ENCODE assay signal across 16 mouse cellular contexts in the genomic region with DNA sequence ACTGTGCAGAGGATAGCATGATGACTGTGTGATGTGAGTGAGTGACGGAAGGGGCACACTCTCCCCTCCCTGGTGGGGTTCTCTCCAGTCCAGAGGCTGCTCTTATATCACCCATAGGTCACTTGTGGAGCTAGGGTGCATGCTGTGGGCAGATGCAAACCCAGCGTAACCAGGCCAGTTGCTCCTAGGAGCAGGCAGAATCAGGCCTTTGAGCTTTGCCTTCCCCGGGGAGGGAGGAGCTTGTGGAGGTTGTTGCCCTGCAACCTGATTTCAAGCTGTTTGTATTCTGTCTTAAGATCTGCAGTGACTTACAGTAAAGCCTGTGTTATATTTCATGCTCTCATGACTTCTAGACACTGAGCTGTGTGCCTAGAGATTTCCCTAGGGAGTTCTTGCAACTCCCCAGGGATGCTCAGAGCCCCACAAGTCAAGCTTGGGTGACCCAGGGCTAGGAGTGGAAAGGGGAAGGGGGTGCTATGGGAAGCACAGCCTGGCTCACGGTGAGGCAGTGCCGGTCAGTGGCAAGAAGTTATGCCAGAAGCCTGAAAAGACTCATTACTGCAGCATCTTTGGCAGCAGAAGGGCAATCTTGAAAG. TPM values are rescaled to one million over a fixed set of nuclear protein-coding genes. Genes with fewer than 3 reads are reported as not detected.
DNase-seq lines count a peak whose midpoint lies in the region; ATAC-seq lines count a peak whose summit lies in the region.
"Had no signal": no experiment of that assay in that cellular context is flagged by ENCODE, and none has a peak within 500 bp of the region (broad histone marks: within the 10 kb centered on the region; RNA-seq: fewer than 3 reads in every experiment).

No protein-coding gene starts in this region.

- no peak overlapping the region for H3K9ac ChIP-seq in liver, embryonic 16.5 days (ENCODE audit: low read depth, low read length)
- no peak overlapping the region for H3K9ac ChIP-seq in liver, embryonic 11.5 days (ENCODE audit: low read depth, low read length)
- no peak overlapping the region for H3K9ac ChIP-seq in kidney, embryonic 14.5 days (ENCODE audit: low read depth, low read length)
- H3K9ac ChIP-seq in midbrain, embryonic 14.5 days (replicated peaks; ENCODE audit: low read length): no peak overlapping the region
- no peak overlapping the region for H3K9ac ChIP-seq in forebrain, embryonic 14.5 days (ENCODE audit: low read length)
- H3K9ac ChIP-seq: limb, embryonic 15.5 days had no signal

- H3K27me3 ChIP-seq in liver, embryonic 16.5 days (ENCODE audit: control insufficient read depth, insufficient read depth, low read depth, low read length): no peaks in the 10 kb centered on the region
- no peaks in the 10 kb centered on the region for H3K27me3 ChIP-seq in liver, embryonic 11.5 days (replicated peaks; ENCODE audit: control insufficient read depth, insufficient read depth, low read length)
- H3K27me3 ChIP-seq in kidney, embryonic 14.5 days (ENCODE audit: control insufficient read depth, insufficient read depth, low read length): no peaks in the 10 kb centered on the region
- H3K27me3 ChIP-seq in splenic B cell, adult 2 months (ENCODE audit: control insufficient read depth, insufficient read depth, low read length, poor library complexity, severe bottlenecking): no peaks in the 10 kb centered on the region
- H3K27me3 ChIP-seq in midbrain, embryonic 14.5 days (ENCODE audit: control insufficient read depth, insufficient read depth, low read length): no peaks in the 10 kb centered on the region
- no peaks in the 10 kb centered on the region for H3K27me3 ChIP-seq in forebrain, embryonic 14.5 days (replicated peaks; ENCODE audit: control insufficient read depth, insufficient read depth, low read length)
- H3K27me3 ChIP-seq: limb, embryonic 15.5 days had no signal

- no peaks in the 10 kb centered on the region for H3K9me3 ChIP-seq in liver, embryonic 16.5 days (replicated peaks; ENCODE audit: control insufficient read depth, low read length)
- no peaks in the 10 kb centered on the region for H3K9me3 ChIP-seq in liver, embryonic 11.5 days (ENCODE audit: control insufficient read depth, low read length)
- no peaks in the 10 kb centered on the region for H3K9me3 ChIP-seq in kidney, embryonic 14.5 days (ENCODE audit: control insufficient read depth, low read length)
- no peaks in the 10 kb centered on the region for H3K9me3 ChIP-seq in midbrain, embryonic 14.5 days (ENCODE audit: control insufficient read depth, low read length)
- H3K9me3 ChIP-seq in forebrain, embryonic 14.5 days (replicated peaks; ENCODE audit: control insufficient read depth, low read length): no peaks in the 10 kb centered on the region
- H3K9me3 ChIP-seq: limb, embryonic 15.5 days had no signal

- H3K4me2 ChIP-seq in liver, embryonic 16.5 days (ENCODE audit: low read depth, low read length): no peak overlapping the region
- H3K4me2 ChIP-seq in liver, embryonic 11.5 days: no peak overlapping the region
- no peak overlapping the region for H3K4me2 ChIP-seq in kidney, embryonic 14.5 days (replicated peaks; ENCODE audit: low read depth, low read length)
- H3K4me2 ChIP-seq in midbrain, embryonic 14.5 days (ENCODE audit: low read length): no peak overlapping the region
- no peak overlapping the region for H3K4me2 ChIP-seq in forebrain, embryonic 14.5 days (ENCODE audit: low read length)
- H3K4me2 ChIP-seq: limb, embryonic 15.5 days; midbrain, embryonic 11.5 days had no signal

- no peak overlapping the region for H3K27ac ChIP-seq in liver, embryonic 16.5 days (ENCODE audit: low read length)
- H3K27ac ChIP-seq in liver, embryonic 11.5 days (ENCODE audit: low read depth, low read length): no peak overlapping the region
- no peak overlapping the region; the same call in 1 of the 2 replicates for H3K27ac ChIP-seq in kidney, embryonic 14.5 days (ENCODE audit: low read depth, low read length)
- no peak overlapping the region for H3K27ac ChIP-seq in midbrain, embryonic 14.5 days (replicated peaks; ENCODE audit: low read depth, low read length)
- H3K27ac ChIP-seq in forebrain, embryonic 14.5 days (ENCODE audit: low read depth, low read length): no peak overlapping the region
- H3K27ac ChIP-seq: limb, embryonic 15.5 days had no signal

- no peak overlapping the region for H3K4me3 ChIP-seq in liver, embryonic 16.5 days (ENCODE audit: low read depth, low read length)
- no peak overlapping the region for H3K4me3 ChIP-seq in liver, embryonic 11.5 days (ENCODE audit: low read depth, low read length)
- H3K4me3 ChIP-seq in kidney, embryonic 14.5 days (ENCODE audit: low read length): no peak overlapping the region
- H3K4me3 ChIP-seq in midbrain, embryonic 14.5 days (replicated peaks; ENCODE audit: low read depth, low read length): no peak overlapping the region
- H3K4me3 ChIP-seq in forebrain, embryonic 14.5 days (ENCODE audit: low read depth, low read length): no peak overlapping the region
- H3K4me3 ChIP-seq: erythroblast, embryonic 14.5 days; limb, embryonic 15.5 days had no signal

- no peak for DNase-seq in liver, embryonic 11.5 days (ENCODE audit: low spot score)
- peak; percentile 87 for DNase-seq in adipocyte (ENCODE audit: low spot score)
- DNase-seq in splenic B cell, adult 2 months (ENCODE audit: low read depth, low spot score): peak; percentile 47
- DNase-seq in midbrain, embryonic 14.5 days: no peak
- DNase-seq in forebrain, embryonic 14.5 days (ENCODE audit: low spot score): no peak
- DNase-seq: cerebellum, postnatal 14 days; heart, postnatal 10 days; lung, postnatal 4 days; thymus, postnatal 4 days had no signal

- WGBS in liver, embryonic 16.5 days (ENCODE audit: insufficient replicate concordance): 64% methylated on average over 5 of the region's 5 CpGs
- 83% methylated on average over 5 of the region's 5 CpGs for WGBS in liver, embryonic 11.5 days
- 60% methylated on average over 5 of the region's 5 CpGs for WGBS in kidney, embryonic 14.5 days
- WGBS in midbrain, embryonic 14.5 days: 87% methylated on average over 5 of the region's 5 CpGs
- 82% methylated on average over 5 of the region's 5 CpGs for WGBS in forebrain, embryonic 14.5 days

- no peaks in the 10 kb centered on the region for H3K36me3 ChIP-seq in liver, embryonic 16.5 days (ENCODE audit: control insufficient read depth, insufficient read depth)
- no peaks in the 10 kb centered on the region for H3K36me3 ChIP-seq in liver, embryonic 11.5 days (ENCODE audit: control insufficient read depth, insufficient read depth, low read length)
- no peaks in the 10 kb centered on the region for H3K36me3 ChIP-seq in kidney, embryonic 14.5 days (ENCODE audit: control insufficient read depth, insufficient read depth, low read length)
- no peaks in the 10 kb centered on the region for H3K36me3 ChIP-seq in splenic B cell, adult 2 months (ENCODE audit: control insufficient read depth, insufficient read depth, low read length, poor library complexity, severe bottlenecking)
- no peaks in the 10 kb centered on the region; the same call in 1 of the 2 replicates for H3K36me3 ChIP-seq in midbrain, embryonic 14.5 days (ENCODE audit: control insufficient read depth, insufficient read depth, low read length)
- no peaks in the 10 kb centered on the region for H3K36me3 ChIP-seq in forebrain, embryonic 14.5 days (ENCODE audit: control insufficient read depth, insufficient read depth, low read length)

- no peaks in the 10 kb centered on the region; the same call in 1 of the 2 replicates for H3K4me1 ChIP-seq in liver, embryonic 16.5 days (ENCODE audit: control insufficient read depth, low read depth, low read length)
- H3K4me1 ChIP-seq in liver, embryonic 11.5 days (replicated peaks; ENCODE audit: control insufficient read depth, insufficient read depth, low read length): 0 out of 2 replicates have a peak, but pooled peaks cover 5% of the 10 kb centered on the region
- H3K4me1 ChIP-seq in kidney, embryonic 14.5 days (ENCODE audit: control insufficient read depth, insufficient read depth, low read length): no peaks in the 10 kb centered on the region
- no peaks in the 10 kb centered on the region for H3K4me1 ChIP-seq in midbrain, embryonic 14.5 days (ENCODE audit: control insufficient read depth, insufficient read depth, low read length)
- no peaks in the 10 kb centered on the region for H3K4me1 ChIP-seq in forebrain, embryonic 14.5 days (ENCODE audit: control insufficient read depth, insufficient read depth, low read length)

- ATAC-seq in liver, embryonic 16.5 days (ENCODE audit: low read depth): peak; percentile 30; the same call in 1 of the 2 replicates
- ATAC-seq in liver, embryonic 11.5 days (replicated peaks; ENCODE audit: low FRiP score): no peak
- 0 out of 2 replicates have a peak, but pooled peaks have one; percentile 29 for ATAC-seq in kidney, embryonic 14.5 days (ENCODE audit: low FRiP score, low TSS enrichment)
- no peak for ATAC-seq in midbrain, embryonic 14.5 days (ENCODE audit: low FRiP score, low TSS enrichment)
- no peak for ATAC-seq in forebrain, embryonic 14.5 days
- ATAC-seq: CD4-positive, CD25-positive, alpha-beta regulatory T cell, adult 4 months; hindbrain, embryonic 16.5 days had no signal

RNA-seq across cellular contexts. Expression of a gene that starts 48.1 kb away (rescaled TPM):
- polyA plus RNA-seq in liver, embryonic 16.5 days (2015; fragmentation: Nextera tagmentation; extraction: Ambion mirVana): 75.9 and 78.9 TPM in 2 replicates
- 6.1 and 8.0 TPM in 2 replicates for polyA plus RNA-seq in liver, embryonic 11.5 days (2014; fragmentation: Nextera tagmentation; extraction: Ambion mirVana)
- polyA plus RNA-seq in kidney, embryonic 14.5 days (2014; fragmentation: Nextera tagmentation; extraction: Ambion mirVana): 2.8 and 5.5 TPM in 2 replicates
- 0.22 and 1.3 TPM in 2 replicates for polyA plus RNA-seq in midbrain, embryonic 14.5 days (2014; fragmentation: Nextera tagmentation; extraction: Ambion mirVana)
- polyA plus RNA-seq in forebrain, embryonic 14.5 days (2014; fragmentation: Nextera tagmentation; extraction: Ambion mirVana): 2.8 and 2.9 TPM in 2 replicates
- polyA plus RNA-seq: CD4-positive, CD25-positive, alpha-beta regulatory T cell, adult 4 months had no signal

Comparison
In these comparisons a context has a peak if more than half of its experiments do, and no peak if none do; other contexts are left out.
1. ATAC-seq: peak in liver, embryonic 16.5 days (single experiment) and kidney, embryonic 14.5 days (single experiment); none in liver, embryonic 11.5 days (single experiment), midbrain, embryonic 14.5 days (single experiment) and forebrain, embryonic 14.5 days (single experiment).
2. DNase-seq: peak in adipocyte (single experiment) and splenic B cell, adult 2 months (single experiment); none in liver, embryonic 11.5 days (single experiment), midbrain, embryonic 14.5 days (single experiment) and forebrain, embryonic 14.5 days (single experiment).